Mouse (Mus musculus) midbrain, embryonic 13.5 days (tissue): Measurements from ENCODE around the gene Adtrp. TPM values are rescaled to one million over a fixed set of nuclear protein-coding genes. Genes with fewer than 3 reads are reported as not detected.

Experiments
- ATAC-seq: fragments of 200-750 bp; cut with Nextera tagmentation; 2 replicates; pipeline ENCODE4 v1.8.0; 2017; ENCODE audit warnings: mild to moderate bottlenecking, moderate TSS enrichment, moderate library complexity
- H3K27ac ChIP-seq: fragments of 300-500 bp; sonication (generic); 2 replicates; pipeline ENCODE4 v1.5.1; 2015; ENCODE audit warnings: inconsistent platforms, mild to moderate bottlenecking, moderate library complexity
- H3K27me3 ChIP-seq: fragments of 300-500 bp; sonication (generic); 2 replicates; pipeline ENCODE4 v1.6.1; 2015; ENCODE audit warnings: mild to moderate bottlenecking, inconsistent platforms
- H3K36me3 ChIP-seq: fragments of 300-500 bp; sonication (generic); 2 replicates; pipeline ENCODE4 v1.6.1; 2015; ENCODE audit warnings: mild to moderate bottlenecking, inconsistent platforms
- H3K4me1 ChIP-seq: fragments of 300-500 bp; sonication (generic); replicated peaks from 2 replicates; pipeline ENCODE4 v1.6.1; 2015; ENCODE audit warnings: inconsistent platforms
- H3K4me2 ChIP-seq: fragments of 300-500 bp; sonication (generic); replicated peaks from 2 replicates; pipeline ENCODE4 v1.6.1; 2015; ENCODE audit warnings: moderate library complexity, mild to moderate bottlenecking, inconsistent platforms
- H3K4me3 ChIP-seq: fragments of 300-500 bp; sonication (generic); replicated peaks from 2 replicates; pipeline ENCODE4 v1.5.1; 2015; ENCODE audit warnings: mild to moderate bottlenecking, inconsistent platforms
- H3K9ac ChIP-seq: fragments of 300-500 bp; sonication (generic); replicated peaks from 2 replicates; pipeline ENCODE4 v1.6.1; 2015; ENCODE audit warnings: mild to moderate bottlenecking, inconsistent platforms
- H3K9me3 ChIP-seq: fragments of 300-500 bp; sonication (generic); 2 replicates; pipeline ENCODE4 v1.6.1; 2016; ENCODE audit warnings: mild to moderate bottlenecking, inconsistent platforms
- WGBS: fragments of 180-500 bp; shearing (Covaris S2); methylation state at CpG from one replicate; pipeline ENCODE4 v1.1.7; 2015; 5-methylcytosine and 5-hydroxymethylcytosine counted together
- polyA plus RNA-seq: library from polyadenylated mRNA; unstranded; fragments of >200 nt; fragmentation: Nextera tagmentation; extraction: Ambion mirVana; gene quantifications from 2 replicates; pipeline ENCODE4 v1.2.1, GENCODE M21; 2015

Adtrp gene
- not detected in 2 replicates for polyA plus RNA-seq

DNA sequence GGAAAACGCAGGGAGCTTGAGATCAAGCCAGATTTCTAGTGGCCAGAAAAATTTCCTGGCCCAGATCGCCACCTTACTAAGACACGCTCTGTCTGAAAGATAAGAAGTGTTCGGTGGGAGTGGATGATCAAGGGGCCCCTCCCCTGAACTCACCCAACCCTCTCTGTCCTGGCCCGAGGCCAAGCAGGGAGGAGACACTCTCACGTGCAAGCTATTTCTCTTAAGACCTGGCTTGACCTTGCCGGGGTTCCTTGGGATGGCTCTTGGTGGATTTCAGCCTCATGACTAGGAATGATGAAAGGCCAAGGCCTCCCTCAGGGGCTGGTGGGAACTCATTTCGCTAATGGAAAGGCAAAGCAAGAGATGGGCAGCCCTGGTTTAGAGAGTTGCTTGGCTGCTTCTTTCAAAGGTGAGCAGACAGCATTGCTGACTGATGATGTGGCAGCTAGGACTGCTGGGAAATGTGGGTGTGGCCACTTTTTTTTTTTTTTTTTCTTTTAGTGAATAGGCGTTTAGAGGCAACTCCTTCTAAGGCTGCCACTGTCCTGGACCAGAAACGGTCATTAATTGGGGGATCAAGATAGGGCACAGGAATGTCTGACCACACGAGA is at the start of gene Adtrp:
Gene Adtrp, minus strand, starts transcription at position 169 of the 611 bp plus-strand sequence.
- H3K27ac ChIP-seq: no peak within 1 kb of the TSS
- no peaks in the 10 kb centered on the region for H3K36me3 ChIP-seq
- H3K9me3 ChIP-seq: no peaks in the 10 kb centered on the region
- no peak within 1 kb of the TSS for H3K4me3 ChIP-seq
- 89% methylated on average over 11 of the region's 11 CpGs for WGBS
- H3K9ac ChIP-seq: no peak within 1 kb of the TSS
- H3K4me1 ChIP-seq: peaks cover 13% of the 10 kb centered on the region; the same call in 1 of the 2 replicates
- no peak within 1 kb of the TSS for H3K4me2 ChIP-seq
- no peaks in the 10 kb centered on the region for H3K27me3 ChIP-seq
- no peak for ATAC-seq

DNA sequence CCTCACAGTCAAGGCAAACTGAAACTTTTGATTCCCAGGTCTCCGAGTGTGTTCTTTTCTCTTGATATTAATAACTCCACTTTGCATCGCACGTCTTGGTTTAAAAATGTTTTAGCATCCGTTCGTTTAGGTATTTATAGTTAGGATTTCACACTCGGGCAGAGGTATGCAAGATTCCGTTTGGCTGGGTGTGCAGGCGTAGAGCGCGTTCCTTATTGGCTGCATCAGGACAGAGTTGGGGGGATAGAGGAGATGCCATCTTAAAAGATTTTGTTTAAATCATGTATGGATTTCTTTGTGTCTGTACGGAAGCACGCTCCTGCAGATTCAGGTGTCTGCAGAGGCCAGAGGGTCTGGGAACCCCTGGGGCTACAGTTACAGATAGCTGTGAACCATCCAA is 44.5 kb upstream of the Adtrp start:
- Histone ChIP-seq H3K4me3 (no peak overlapping the region), H3K27ac (no peak overlapping the region), H3K36me3 (no peaks in the 10 kb centered on the region), H3K4me2 (no peak overlapping the region), H3K9ac (no peak overlapping the region), H3K27me3 (no peaks in the 10 kb centered on the region), H3K4me1 (no peaks in the 10 kb centered on the region), H3K9me3 (no peaks in the 10 kb centered on the region)
- 95% methylated on average over 12 of the region's 12 CpGs for WGBS
- ATAC-seq: no peak

DNA sequence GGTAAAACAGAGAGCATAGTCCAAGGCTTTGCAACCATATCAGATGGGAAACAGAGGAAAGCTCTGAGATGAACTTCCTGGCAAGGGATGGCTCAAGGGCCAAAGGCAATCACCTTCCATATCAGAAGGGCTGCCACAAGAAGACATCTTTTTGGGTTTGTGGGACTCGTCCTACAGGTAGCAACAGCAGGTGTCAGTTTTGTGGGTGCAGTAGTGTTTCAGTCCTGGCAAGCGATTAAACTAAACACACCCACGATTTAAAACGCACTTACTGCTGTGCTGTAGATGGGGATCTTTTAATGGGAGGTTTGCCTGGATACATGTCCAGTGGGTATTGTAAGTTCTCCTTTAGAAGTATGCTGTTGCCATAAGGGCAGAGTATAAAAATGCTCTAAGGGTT is 43.1 kb upstream of the Adtrp start:
- ATAC-seq: no peak
- WGBS: 95% methylated on average over 4 of the region's 4 CpGs
- H3K9me3 ChIP-seq: no peaks in the 10 kb centered on the region

DNA sequence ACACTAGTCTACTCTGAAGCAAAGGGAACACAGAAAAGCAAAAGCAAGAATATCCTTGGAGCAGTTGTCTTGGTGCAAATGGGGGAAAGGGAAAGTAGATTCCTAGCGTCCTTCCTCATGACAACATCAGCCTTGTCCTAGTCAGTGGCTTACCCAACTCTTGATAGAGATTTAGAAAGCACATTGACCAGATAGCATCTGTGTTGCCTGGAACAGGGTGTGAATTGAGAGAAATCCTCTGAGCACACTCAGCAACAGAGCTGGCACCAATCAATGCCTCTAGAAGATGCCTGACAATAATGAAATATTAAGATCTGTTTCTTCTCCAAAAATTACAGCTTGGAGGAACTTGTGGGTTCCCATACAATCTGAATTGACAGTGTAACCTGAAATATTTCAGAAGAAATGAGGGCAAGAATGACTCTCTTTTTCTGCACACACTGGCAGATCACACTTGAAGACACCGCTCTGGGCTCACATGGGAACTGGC is 42.7 kb upstream of the Adtrp start:
- no peak overlapping the region for H3K27ac ChIP-seq
- WGBS: 83% methylated on average over 2 of the region's 2 CpGs
- no peaks in the 10 kb centered on the region for H3K4me1 ChIP-seq
- H3K9me3 ChIP-seq: no peaks in the 10 kb centered on the region
- no peak overlapping the region for H3K9ac ChIP-seq
- ATAC-seq: no peak
- no peaks in the 10 kb centered on the region for H3K36me3 ChIP-seq
- no peak overlapping the region for H3K4me2 ChIP-seq
- no peak overlapping the region for H3K4me3 ChIP-seq
- H3K27me3 ChIP-seq: no peaks in the 10 kb centered on the region

More for the DNA sequence above, 43.1 kb upstream of the Adtrp start:
- H3K9ac ChIP-seq: no peak overlapping the region
- H3K4me2 ChIP-seq: no peak overlapping the region
- no peaks in the 10 kb centered on the region for H3K4me1 ChIP-seq
- H3K27me3 ChIP-seq: no peaks in the 10 kb centered on the region
- H3K36me3 ChIP-seq: no peaks in the 10 kb centered on the region
- no peak overlapping the region for H3K27ac ChIP-seq
- H3K4me3 ChIP-seq: no peak overlapping the region

DNA sequence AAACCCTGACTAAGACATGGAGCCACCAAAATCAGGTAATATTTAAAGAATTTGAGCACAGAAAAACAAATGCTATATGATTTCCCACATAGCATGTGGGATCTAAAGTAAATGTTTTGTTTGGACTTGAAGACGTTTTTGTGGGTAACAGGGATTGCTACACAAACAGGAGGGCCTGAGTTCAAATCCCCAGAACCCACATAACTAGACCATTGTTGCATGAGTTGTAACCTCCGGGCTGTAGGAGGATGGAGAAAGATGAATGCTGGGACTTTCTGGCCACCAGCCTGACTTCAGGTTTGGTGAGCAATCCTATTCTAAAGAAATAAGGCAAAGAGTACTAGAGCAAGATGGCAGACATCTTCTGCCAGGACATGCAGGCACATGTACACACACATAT is 41.2 kb upstream of the Adtrp start:
- no peak overlapping the region for H3K9ac ChIP-seq
- no peak overlapping the region for H3K27ac ChIP-seq
- H3K36me3 ChIP-seq: no peaks in the 10 kb centered on the region
- H3K9me3 ChIP-seq: no peaks in the 10 kb centered on the region
- H3K4me3 ChIP-seq: no peak overlapping the region
- no peaks in the 10 kb centered on the region for H3K4me1 ChIP-seq
- no peak overlapping the region for H3K4me2 ChIP-seq
- WGBS: 85% methylated on average over 2 of the region's 2 CpGs
- no peak for ATAC-seq
- H3K27me3 ChIP-seq: no peaks in the 10 kb centered on the region

DNA sequence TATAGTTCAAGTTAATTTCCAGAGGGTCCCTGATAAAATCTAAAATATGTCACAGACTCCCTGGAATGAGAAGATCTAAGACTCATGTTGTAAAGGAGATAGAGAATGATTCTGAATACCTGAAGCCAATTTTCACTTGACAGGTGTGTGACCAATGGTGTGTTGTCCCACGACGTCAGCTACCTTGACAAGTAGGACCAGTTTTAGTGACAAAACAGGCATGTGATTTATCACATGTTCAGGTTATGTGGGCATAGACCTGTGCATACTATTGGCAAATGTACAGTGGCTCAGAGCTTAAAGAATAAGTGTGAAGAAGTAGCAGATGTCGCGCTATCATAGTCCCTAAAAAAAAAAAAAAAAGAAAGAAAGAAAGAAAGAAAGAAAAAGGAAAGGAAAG is 38.6 kb upstream of the Adtrp start:
- Histone ChIP-seq H3K4me2 (no peak overlapping the region), H3K9me3 (no peaks in the 10 kb centered on the region), H3K4me3 (no peak overlapping the region), H3K4me1 (no peaks in the 10 kb centered on the region), H3K36me3 (no peaks in the 10 kb centered on the region), H3K27ac (no peak overlapping the region), H3K9ac (no peak overlapping the region), H3K27me3 (no peaks in the 10 kb centered on the region)
- no peak for ATAC-seq
- 92% methylated on average over 4 of the region's 4 CpGs for WGBS

DNA sequence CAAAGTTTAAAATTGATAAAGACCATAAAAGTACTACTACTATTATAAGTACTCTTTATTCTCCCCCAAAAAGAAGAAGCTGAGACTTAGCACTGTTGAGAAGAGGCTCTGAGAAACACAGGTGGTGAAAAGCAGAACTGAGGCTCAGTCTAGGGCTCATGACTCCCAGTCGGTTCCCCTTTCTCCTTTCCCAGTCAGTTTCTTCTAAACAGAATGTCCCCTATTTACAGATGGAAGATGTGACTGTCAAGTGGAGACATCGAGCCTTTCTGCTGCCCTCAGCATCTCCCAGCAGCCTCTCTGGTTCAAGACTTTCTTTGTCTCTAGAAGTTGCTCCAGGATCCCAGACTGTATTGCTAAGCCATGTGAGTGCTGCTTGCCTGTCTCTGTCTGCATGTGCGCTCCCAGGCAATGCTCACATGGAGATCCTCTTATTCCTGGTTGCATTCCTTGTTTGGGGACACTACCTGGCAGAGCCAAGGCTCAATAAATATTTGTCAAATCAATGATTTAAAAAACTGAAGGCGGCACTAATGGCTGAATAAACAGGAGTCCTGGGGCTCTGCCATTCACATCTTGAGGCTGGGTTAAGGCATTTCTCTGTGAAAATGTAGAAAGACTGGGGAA is 36.3 kb upstream of the Adtrp start:
- Histone ChIP-seq H3K27ac (no peak overlapping the region), H3K4me3 (no peak overlapping the region), H3K9me3 (no peaks in the 10 kb centered on the region), H3K4me2 (no peak overlapping the region), H3K9ac (no peak overlapping the region), H3K4me1 (no peaks in the 10 kb centered on the region), H3K27me3 (no peaks in the 10 kb centered on the region), H3K36me3 (no peaks in the 10 kb centered on the region)
- ATAC-seq: no peak
- WGBS: 81% methylated on average over 4 of the region's 4 CpGs

DNA sequence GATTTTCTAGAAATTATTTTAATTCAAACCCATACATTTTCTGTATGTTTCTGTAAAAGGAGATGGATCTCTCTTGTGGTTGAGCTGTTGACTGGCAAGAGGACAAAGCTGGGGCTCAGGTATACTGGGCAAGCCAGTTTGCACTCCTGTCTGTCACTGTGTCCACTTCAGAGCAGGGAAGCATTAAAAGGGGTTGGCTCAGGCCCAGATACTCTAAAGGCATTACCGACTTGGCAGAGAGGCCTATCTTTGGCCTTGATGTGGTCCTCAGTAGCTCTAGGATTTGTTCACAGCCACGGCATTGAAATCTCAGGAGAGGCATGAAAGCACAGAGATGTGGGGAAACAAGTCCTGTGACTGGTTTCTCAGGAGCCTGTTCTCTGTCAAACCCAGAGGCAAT is 33.7 kb upstream of the Adtrp start:
- no peak for ATAC-seq
- H3K27ac ChIP-seq: no peak overlapping the region
- H3K4me3 ChIP-seq: no peak overlapping the region
- H3K36me3 ChIP-seq: no peaks in the 10 kb centered on the region
- no peaks in the 10 kb centered on the region for H3K27me3 ChIP-seq
- H3K9me3 ChIP-seq: no peaks in the 10 kb centered on the region
- H3K4me1 ChIP-seq: no peaks in the 10 kb centered on the region
- no peak overlapping the region for H3K4me2 ChIP-seq
- no peak overlapping the region for H3K9ac ChIP-seq
- 93% methylated on average over 2 of the region's 2 CpGs for WGBS

DNA sequence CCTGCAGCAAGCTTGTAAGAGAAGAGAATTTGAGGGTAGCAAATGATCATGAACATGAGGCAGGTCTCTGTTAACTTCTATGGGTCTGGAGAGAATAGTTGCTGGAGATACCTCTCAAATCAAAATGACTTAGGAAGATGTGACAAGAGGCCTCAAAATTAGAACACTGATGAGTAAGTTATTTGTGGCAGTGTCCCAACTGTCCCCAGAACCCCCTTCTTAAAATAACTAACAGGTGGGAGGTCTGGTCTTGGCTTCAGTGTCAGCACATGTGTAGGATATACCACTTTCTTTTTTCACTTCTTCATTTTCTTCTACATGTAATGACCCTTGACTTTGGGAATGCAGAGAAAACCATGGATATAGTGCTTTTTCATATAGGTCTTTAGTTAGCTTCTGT is 33.0 kb upstream of the Adtrp start:
- no peak overlapping the region for H3K9ac ChIP-seq
- H3K36me3 ChIP-seq: no peaks in the 10 kb centered on the region
- ATAC-seq: no peak
- no peaks in the 10 kb centered on the region for H3K27me3 ChIP-seq
- H3K27ac ChIP-seq: no peak overlapping the region
- H3K4me2 ChIP-seq: no peak overlapping the region
- H3K4me3 ChIP-seq: no peak overlapping the region
- no peaks in the 10 kb centered on the region for H3K4me1 ChIP-seq
- H3K9me3 ChIP-seq: no peaks in the 10 kb centered on the region

DNA sequence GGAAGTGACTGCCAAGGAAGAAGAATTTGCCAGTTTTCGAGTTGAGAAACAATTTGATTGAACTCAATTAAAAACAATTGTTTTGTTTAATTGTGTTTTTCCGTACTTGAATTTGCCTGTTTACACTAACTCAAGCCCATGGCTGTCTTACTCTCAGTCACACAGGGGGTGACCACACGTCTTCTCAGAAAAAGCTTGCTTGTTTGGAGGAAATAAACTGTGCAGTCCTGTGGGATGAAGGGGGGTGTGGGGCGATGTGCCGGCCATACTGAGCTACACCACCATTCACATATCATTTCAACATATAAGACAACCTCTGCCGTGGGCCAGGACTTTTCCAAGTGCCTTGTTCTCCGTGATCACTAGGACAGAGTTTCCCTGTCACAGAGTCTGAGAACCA is 25.2 kb upstream of the Adtrp start:
- ATAC-seq: no peak
- H3K4me3 ChIP-seq: no peak overlapping the region
- H3K27me3 ChIP-seq: no peaks in the 10 kb centered on the region
- H3K9me3 ChIP-seq: no peaks in the 10 kb centered on the region
- H3K9ac ChIP-seq: no peak overlapping the region
- no peaks in the 10 kb centered on the region for H3K4me1 ChIP-seq
- no peak overlapping the region for H3K27ac ChIP-seq
- 82% methylated on average over 7 of the region's 7 CpGs for WGBS
- H3K4me2 ChIP-seq: no peak overlapping the region
- H3K36me3 ChIP-seq: no peaks in the 10 kb centered on the region

DNA sequence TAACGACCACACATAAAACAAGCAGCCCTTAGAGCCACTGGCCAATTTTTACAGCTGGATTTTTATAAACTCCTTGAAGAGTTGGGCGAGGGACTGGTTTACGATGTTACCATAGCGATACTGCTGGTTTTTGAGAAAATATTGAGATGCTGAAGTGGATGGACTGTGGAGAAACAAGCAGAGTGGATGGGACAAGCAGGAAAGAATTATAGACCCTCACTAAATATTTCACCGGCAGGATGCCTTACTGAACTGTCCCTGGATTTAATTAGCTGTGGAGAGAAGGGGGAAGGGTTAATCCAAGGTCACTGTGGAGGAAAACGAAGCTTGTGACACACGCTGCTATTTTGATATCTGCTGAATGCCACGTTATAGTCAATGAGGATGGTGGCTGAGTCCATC is 24.7 kb upstream of the Adtrp start:
- Histone ChIP-seq H3K4me1 (no peaks in the 10 kb centered on the region), H3K9me3 (no peaks in the 10 kb centered on the region), H3K36me3 (no peaks in the 10 kb centered on the region), H3K4me3 (no peak overlapping the region), H3K4me2 (no peak overlapping the region), H3K9ac (no peak overlapping the region), H3K27me3 (no peaks in the 10 kb centered on the region), H3K27ac (no peak overlapping the region)
- WGBS: 56% methylated on average over 8 of the region's 8 CpGs
- no peak for ATAC-seq

DNA sequence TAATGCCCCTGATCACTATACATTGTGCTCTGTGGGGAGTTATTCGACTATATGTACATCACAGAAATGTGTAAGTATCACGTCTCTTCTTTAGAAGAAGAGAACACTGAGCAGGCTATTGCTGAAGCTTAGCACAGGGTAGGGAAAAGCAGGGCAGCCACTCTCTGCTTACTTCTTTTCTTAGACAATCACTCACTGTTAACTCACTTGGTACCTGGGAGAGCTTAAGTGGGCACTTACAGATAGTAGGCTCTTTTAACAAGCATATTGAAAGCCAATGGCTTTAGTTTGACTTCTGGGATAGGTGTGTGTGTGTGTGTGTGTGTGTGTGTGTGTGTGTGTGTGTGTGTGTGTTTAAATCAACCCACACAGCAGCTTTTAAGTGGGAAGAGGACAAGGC is 20.0 kb upstream of the Adtrp start:
- Histone ChIP-seq H3K9ac (no peak overlapping the region), H3K27ac (no peak overlapping the region), H3K4me3 (no peak overlapping the region), H3K9me3 (no peaks in the 10 kb centered on the region), H3K4me2 (no peak overlapping the region), H3K4me1 (no peaks in the 10 kb centered on the region), H3K27me3 (no peaks in the 10 kb centered on the region), H3K36me3 (no peaks in the 10 kb centered on the region)
- WGBS: 84% methylated on average over 2 of the region's 2 CpGs
- ATAC-seq: no peak

DNA sequence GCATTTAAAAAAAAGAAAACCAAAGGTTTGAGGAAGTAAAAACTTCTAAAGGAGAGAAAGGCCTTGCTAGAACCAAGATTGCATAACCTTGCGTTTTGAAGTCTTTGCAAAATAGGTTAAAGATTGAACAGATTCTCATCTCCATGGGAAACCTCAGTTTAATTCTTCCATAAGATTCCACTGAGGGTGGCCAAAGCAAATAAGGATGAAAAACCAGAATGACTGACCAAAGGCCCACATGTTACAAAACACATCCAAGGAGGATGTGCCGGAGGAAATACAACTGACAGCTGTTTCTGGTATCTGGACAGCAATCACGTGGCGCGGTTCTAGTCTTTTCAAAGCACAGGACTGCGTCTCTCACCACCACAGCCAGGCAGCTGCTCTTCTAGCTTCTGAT is 18.1 kb upstream of the Adtrp start:
- H3K4me3 ChIP-seq: no peak overlapping the region
- H3K27me3 ChIP-seq: no peaks in the 10 kb centered on the region
- H3K9me3 ChIP-seq: no peaks in the 10 kb centered on the region
- H3K9ac ChIP-seq: no peak overlapping the region
- H3K27ac ChIP-seq: no peak overlapping the region
- H3K4me2 ChIP-seq: no peak overlapping the region
- H3K36me3 ChIP-seq: no peaks in the 10 kb centered on the region
- WGBS: 90% methylated on average over 6 of the region's 6 CpGs
- ATAC-seq: no peak
- H3K4me1 ChIP-seq: no peaks in the 10 kb centered on the region
